Mouse (Mus musculus) WW6 (cell line): ENCODE measurements around the gene Arl1.
A peak's percentile ranks its signal among the peaks of the same experiment; 100 is the strongest.
"Not testable (repeated sequence)": the region's sequence is repeated elsewhere in the genome, so short reads cannot be mapped to it uniquely, and the experiment has no call there.

Experiments
- DNase-seq: peaks from one replicate; pipeline ENCODE4 v3.0.0-alpha.2; 2013; ENCODE audit warnings: low read depth, low spot score

Gene Arl1

GRCm38 (mm10) chr10:88730571-88731495 lies at the start of gene Arl1:
TSS of gene Arl1 (plus strand) at chr10:88730858.
- DNase-seq, result peak; percentile 56

- DNase-seq, result no peak
Measured at GRCm38 (mm10) chr10:88682904-88683563, 47.6 kb upstream of the Arl1 start.

GRCm38 (mm10) chr10:88684925-88685324 lies 45.7 kb upstream of the Arl1 start, which contains the start of gene Spic:
TSS of gene Spic (minus strand) at chr10:88685015.
- DNase-seq, result peak; percentile 70

GRCm38 (mm10) chr10:88700938-88701337 lies 29.7 kb upstream of the Arl1 start:
- no peak for DNase-seq

- DNase-seq, result peak; percentile 55
Measured at GRCm38 (mm10) chr10:88708671-88709523, 21.8 kb upstream of the Arl1 start.

GRCm38 (mm10) chr10:88712359-88712758 lies 18.3 kb upstream of the Arl1 start:
- no peak for DNase-seq

GRCm38 (mm10) chr10:88714744-88715143 lies 15.9 kb upstream of the Arl1 start:
- DNase-seq, result no peak

- no peak for DNase-seq
Measured at GRCm38 (mm10) chr10:88715621-88716020, 15.0 kb upstream of the Arl1 start.

- peak; percentile 77 for DNase-seq
Measured at GRCm38 (mm10) chr10:88716986-88717755, 13.5 kb upstream of the Arl1 start.

GRCm38 (mm10) chr10:88717756-88718025 lies 13.0 kb upstream of the Arl1 start:
- DNase-seq, result no peak

- DNase-seq, result no peak
Measured at GRCm38 (mm10) chr10:88719618-88720017, 11.0 kb upstream of the Arl1 start.

- DNase-seq, result no peak
Measured at GRCm38 (mm10) chr10:88725343-88725742, 5.3 kb upstream of the Arl1 start.

GRCm38 (mm10) chr10:88727128-88727527 lies 3.5 kb upstream of the Arl1 start:
- DNase-seq, result no peak

GRCm38 (mm10) chr10:88728166-88728565 lies 2.5 kb upstream of the Arl1 start:
- no peak for DNase-seq

GRCm38 (mm10) chr10:88731496-88732308 lies 1.0 kb downstream of the Arl1 start:
- DNase-seq, result no peak

- DNase-seq, result no peak
Measured at GRCm38 (mm10) chr10:88732309-88732622, 1.6 kb downstream of the Arl1 start.

- not testable (repeated sequence) for DNase-seq
Measured at GRCm38 (mm10) chr10:88739074-88739473, 8.4 kb downstream of the Arl1 start.

GRCm38 (mm10) chr10:88739818-88740217 lies 9.2 kb downstream of the Arl1 start:
- no peak for DNase-seq

GRCm38 (mm10) chr10:88740781-88741180 lies 10.1 kb downstream of the Arl1 start:
- no peak for DNase-seq

GRCm38 (mm10) chr10:88741426-88741825 lies 10.8 kb downstream of the Arl1 start:
- DNase-seq, result no peak
